Mouse (Mus musculus) midbrain, embryonic 15.5 days (tissue): ENCODE measurements around the gene Mfsd12. TPM values are rescaled to one million over a fixed set of nuclear protein-coding genes. Genes with fewer than 3 reads are reported as not detected.

ENCODE experiments used
- ATAC-seq: fragments of 200-750 bp; cut with Nextera tagmentation; replicated peaks from 2 replicates; pipeline ENCODE4 v1.8.0; 2017; ENCODE audit warnings: moderate TSS enrichment
- H3K27ac ChIP-seq: fragments of 300-500 bp; sonication (generic); 2 replicates; pipeline ENCODE4 v1.5.1; 2015; ENCODE audit warnings: mild to moderate bottlenecking, inconsistent platforms
- H3K27me3 ChIP-seq: fragments of 300-500 bp; sonication (generic); replicated peaks from 2 replicates; pipeline ENCODE4 v1.6.1; 2015; ENCODE audit warnings: inconsistent platforms
- H3K36me3 ChIP-seq: fragments of 300-500 bp; sonication (generic); replicated peaks from 2 replicates; pipeline ENCODE4 v1.6.1; 2015; ENCODE audit warnings: inconsistent platforms
- H3K4me1 ChIP-seq: fragments of 300-500 bp; sonication (generic); 2 replicates; pipeline ENCODE4 v1.6.1; 2015; ENCODE audit warnings: inconsistent platforms
- H3K4me2 ChIP-seq: fragments of 300-500 bp; sonication (generic); 2 replicates; pipeline ENCODE4 v1.6.1; 2015; ENCODE audit warnings: inconsistent platforms, mild to moderate bottlenecking, moderate library complexity
- H3K4me3 ChIP-seq: fragments of 300-500 bp; sonication (generic); 2 replicates; pipeline ENCODE4 v1.5.1; 2015; ENCODE audit warnings: mild to moderate bottlenecking, inconsistent platforms
- H3K9ac ChIP-seq: fragments of 300-500 bp; sonication (generic); 2 replicates; pipeline ENCODE4 v1.6.1; 2015; ENCODE audit warnings: mild to moderate bottlenecking, inconsistent platforms
- H3K9me3 ChIP-seq: fragments of 300-500 bp; sonication (generic); 2 replicates; pipeline ENCODE4 v1.6.1; 2016; ENCODE audit warnings: inconsistent platforms
- WGBS: fragments of 180-500 bp; shearing (Covaris S2); methylation state at CpG from one replicate; pipeline ENCODE4 v1.1.7; 2015; ENCODE audit warnings: mixed read lengths; 5-methylcytosine and 5-hydroxymethylcytosine counted together
- microRNA-seq: library from miRNA; unstranded; fragments of <30 nt; microRNA quantifications from one replicate; pipeline ENCODE4, GENCODE M21; 2016
- polyA plus RNA-seq: library from polyadenylated mRNA; unstranded; fragments of >200 nt; fragmentation: Nextera tagmentation; extraction: Ambion mirVana; gene quantifications from 2 replicates; pipeline ENCODE4 v1.2.1, GENCODE M21; 2015

The Mfsd12 gene
- polyA plus RNA-seq, 1 experiment from 2014 or later: 19.7 TPM

- H3K4me3 ChIP-seq: no peak overlapping the region
- 77% methylated on average over 16 of the region's 16 CpGs for WGBS
- H3K9ac ChIP-seq: no peak overlapping the region
- ATAC-seq: no peak
- peaks cover 46% of the 10 kb centered on the region for H3K4me1 ChIP-seq
- H3K27ac ChIP-seq: peak overlapping the region; percentile 65; the same call in 1 of the 2 replicates
- H3K36me3 ChIP-seq: no peaks in the 10 kb centered on the region; the same call in 1 of the 2 replicates
- H3K4me2 ChIP-seq: no peak overlapping the region
- no peaks in the 10 kb centered on the region for H3K9me3 ChIP-seq
- peaks cover 12% of the 10 kb centered on the region; the same call in 1 of the 2 replicates for H3K27me3 ChIP-seq
Observed at GRCm38 (mm10) chr10:81412586-81413309, 55.5 kb downstream of the Mfsd12 start.

- Histone ChIP-seq H3K36me3 (no peaks in the 10 kb centered on the region), H3K9ac (no peak overlapping the region), H3K4me2 (peak overlapping the region; percentile 10; the same call in 1 of the 2 replicates), H3K4me3 (no peak overlapping the region), H3K9me3 (no peaks in the 10 kb centered on the region), H3K4me1 (peaks cover 48% of the 10 kb centered on the region), H3K27ac (no peak overlapping the region), H3K27me3 (0 out of 2 replicates have a peak, but pooled peaks cover 4% of the 10 kb centered on the region)
- no peak for ATAC-seq
- 25% methylated on average over 26 of the region's 26 CpGs for WGBS
Observed at GRCm38 (mm10) chr10:81413310-81414261, 56.3 kb downstream of the Mfsd12 start.

GRCm38 (mm10) chr10:81414682-81415081, 57.4 kb downstream of the Mfsd12 start:
- no peaks in the 10 kb centered on the region for H3K9me3 ChIP-seq
- H3K4me3 ChIP-seq: no peak overlapping the region
- H3K4me2 ChIP-seq: no peak overlapping the region
- ATAC-seq: no peak
- no peak overlapping the region for H3K9ac ChIP-seq
- peaks cover 47% of the 10 kb centered on the region for H3K4me1 ChIP-seq
- no peaks in the 10 kb centered on the region for H3K36me3 ChIP-seq
- H3K27ac ChIP-seq: no peak overlapping the region
- H3K27me3 ChIP-seq: no peaks in the 10 kb centered on the region

GRCm38 (mm10) chr10:81415146-81415545, 57.9 kb downstream of the Mfsd12 start:
- Histone ChIP-seq H3K27ac (no peak overlapping the region), H3K27me3 (no peaks in the 10 kb centered on the region), H3K9ac (no peak overlapping the region), H3K4me3 (no peak overlapping the region), H3K36me3 (no peaks in the 10 kb centered on the region), H3K9me3 (no peaks in the 10 kb centered on the region), H3K4me2 (no peak overlapping the region), H3K4me1 (peaks cover 47% of the 10 kb centered on the region)
- 81% methylated on average over 5 of the region's 5 CpGs for WGBS
- no peak for ATAC-seq

Small RNA genes within 50 kb of the gene (microRNA-seq; reads per million reads assigned to microRNA genes)
- 0.55 reads per million for gene Mir6913

Other genes with a start within 250 kb of the Mfsd12 start
- gene Zbtb7a, start 222.3 kb upstream of the Mfsd12 start, polyA plus RNA-seq: 16.2 and 16.7 TPM in 2 replicates
- 59.2 and 66.3 TPM in 2 replicates for gene Pias4, start 189.6 kb upstream of the Mfsd12 start, polyA plus RNA-seq
- gene Eef2, start 180.9 kb upstream of the Mfsd12 start, polyA plus RNA-seq: 588 and 606 TPM in 2 replicates
- gene Dapk3, start 174.5 kb upstream of the Mfsd12 start, polyA plus RNA-seq: 66.3 and 67.3 TPM in 2 replicates
- gene 4930442H23Rik, start 173.6 kb upstream of the Mfsd12 start, polyA plus RNA-seq: not detected in 2 replicates
- gene Nmrk2, start 155.4 kb upstream of the Mfsd12 start, polyA plus RNA-seq: 0.14 TPM in 1 of 2 replicates, not detected in the other
- gene Atcay, start 126.7 kb upstream of the Mfsd12 start, polyA plus RNA-seq: 95.3 and 96.7 TPM in 2 replicates
- 35.4 and 37.2 TPM in 2 replicates for gene Zfr2, start 124.3 kb upstream of the Mfsd12 start, polyA plus RNA-seq
- 37.2 and 40.1 TPM in 2 replicates for gene Matk, start 104.6 kb upstream of the Mfsd12 start, polyA plus RNA-seq
- 124 and 126 TPM in 2 replicates for gene Mrpl54, start 90.6 kb upstream of the Mfsd12 start, polyA plus RNA-seq
- gene Apba3, start 90.5 kb upstream of the Mfsd12 start, polyA plus RNA-seq: 36.4 and 38.5 TPM in 2 replicates
- 6.9 and 8.0 TPM in 2 replicates for gene Tjp3, start 65.9 kb upstream of the Mfsd12 start, polyA plus RNA-seq
- gene Pip5k1c, start 64.5 kb upstream of the Mfsd12 start, polyA plus RNA-seq: 154 and 159 TPM in 2 replicates
- 35.8 and 38.3 TPM in 2 replicates for gene Cactin, start 36.4 kb upstream of the Mfsd12 start, polyA plus RNA-seq
- gene Tbxa2r, start 28.8 kb upstream of the Mfsd12 start, polyA plus RNA-seq: 5.7 and 6.2 TPM in 2 replicates
- gene Gipc3, start 14.2 kb upstream of the Mfsd12 start, polyA plus RNA-seq: not detected in 2 replicates
- 26.6 and 29.9 TPM in 2 replicates for gene Hmg20b, start 7.0 kb upstream of the Mfsd12 start, polyA plus RNA-seq
- gene 4930404N11Rik, start 8.3 kb downstream of the Mfsd12 start, polyA plus RNA-seq: 1.1 TPM in 2 replicates
- gene Fzr1, start 21.0 kb downstream of the Mfsd12 start, polyA plus RNA-seq: 153 and 159 TPM in 2 replicates
- gene Dohh, start 26.9 kb downstream of the Mfsd12 start, polyA plus RNA-seq: 90.4 and 92.6 TPM in 2 replicates
- gene Gm48551, start 27.0 kb downstream of the Mfsd12 start, polyA plus RNA-seq: 8.4 and 9.3 TPM in 2 replicates
- 2.7 and 3.3 TPM in 2 replicates for gene Gm48552, start 31.5 kb downstream of the Mfsd12 start, polyA plus RNA-seq
- gene Smim24, start 35.6 kb downstream of the Mfsd12 start, polyA plus RNA-seq: 1.4 and 1.6 TPM in 2 replicates
- gene Nfic, start 98.1 kb downstream of the Mfsd12 start, polyA plus RNA-seq: 18.1 and 22.8 TPM in 2 replicates
- gene Celf5, start 125.2 kb downstream of the Mfsd12 start, polyA plus RNA-seq: 106 and 109 TPM in 2 replicates
- 69.7 and 73.8 TPM in 2 replicates for gene Ncln, start 138.9 kb downstream of the Mfsd12 start, polyA plus RNA-seq
- gene S1pr4, start 142.6 kb downstream of the Mfsd12 start, polyA plus RNA-seq: 0.71 and 1.2 TPM in 2 replicates
- 0.96 and 1.1 TPM in 2 replicates for gene Gna15, start 166.7 kb downstream of the Mfsd12 start, polyA plus RNA-seq
- 100 and 101 TPM in 2 replicates for gene Gna11, start 187.7 kb downstream of the Mfsd12 start, polyA plus RNA-seq
- 802 and 851 TPM in 2 replicates for gene Aes, start 202.0 kb downstream of the Mfsd12 start, polyA plus RNA-seq
- gene Tle2, start 217.1 kb downstream of the Mfsd12 start, polyA plus RNA-seq: 57.4 and 58.8 TPM in 2 replicates
- gene Tle6, start 243.6 kb downstream of the Mfsd12 start, polyA plus RNA-seq: 6.7 and 8.0 TPM in 2 replicates
- gene BC025920, start 248.8 kb downstream of the Mfsd12 start, polyA plus RNA-seq: 1.8 and 2.0 TPM in 2 replicates